Mouse (Mus musculus) forebrain, embryonic 16.5 days (tissue): ENCODE measurements at regions not wholly inside any gene's neighbourhood (a gene's known extent, or its start where the extent isn't known, plus 50 kb on each side); places are given as distances from the start of the nearest gene placed in this dataset.

Source experiments
- ATAC-seq: fragments of 200-750 bp; cut with Nextera tagmentation; 2 replicates; pipeline ENCODE4 v1.8.0; 2017; ENCODE audit warnings: mild to moderate bottlenecking, moderate library complexity
- H3K27ac ChIP-seq: fragments of 300-500 bp; sonication (generic); 2 replicates; pipeline ENCODE4 v1.5.1; 2014; ENCODE audit warnings: low read length, control low read depth
- H3K27me3 ChIP-seq: fragments of 300-500 bp; sonication (generic); replicated peaks from 2 replicates; pipeline ENCODE4 v1.6.1; 2014; ENCODE audit warnings: low read length; ENCODE audit not compliant: control insufficient read depth, insufficient read depth
- H3K36me3 ChIP-seq: fragments of 300-500 bp; sonication (generic); 2 replicates; pipeline ENCODE4 v1.6.1; 2014; ENCODE audit not compliant: control insufficient read depth, insufficient read depth
- H3K4me1 ChIP-seq: fragments of 300-500 bp; sonication (generic); replicated peaks from 2 replicates; pipeline ENCODE4 v1.6.1; 2014; ENCODE audit warnings: low read length; ENCODE audit not compliant: control insufficient read depth, insufficient read depth
- H3K4me2 ChIP-seq: fragments of 300-500 bp; sonication (generic); 2 replicates; pipeline ENCODE4 v1.6.1; 2014; ENCODE audit warnings: mild to moderate bottlenecking, low read length, control low read depth
- H3K4me3 ChIP-seq: fragments of 300-500 bp; sonication (generic); replicated peaks from 2 replicates; pipeline ENCODE4 v1.5.1; 2014; ENCODE audit warnings: mild to moderate bottlenecking, low read length, control low read depth
- H3K9ac ChIP-seq: fragments of 300-500 bp; sonication (generic); replicated peaks from 2 replicates; pipeline ENCODE4 v1.6.1; 2014; ENCODE audit warnings: low read depth, low read length, control low read depth
- H3K9me3 ChIP-seq: fragments of 300-500 bp; sonication (generic); 2 replicates; pipeline ENCODE4 v1.6.1; 2016; ENCODE audit warnings: low read length; ENCODE audit not compliant: control insufficient read depth
- WGBS: fragments of 180-500 bp; shearing (Covaris S2); extraction: QIAGEN DNeasy Blood & Tissue Kit; methylation state at CpG from one replicate; pipeline ENCODE4 v1.1.7; 2014; 5-methylcytosine and 5-hydroxymethylcytosine counted together

GRCm38 (mm10) chr2:101256464-101256863 lies 368.1 kb upstream of the Rag2 start:
- Histone ChIP-seq H3K9me3 (no peaks in the 10 kb centered on the region), H3K4me2 (no peak overlapping the region), H3K9ac (no peak overlapping the region), H3K27me3 (no peaks in the 10 kb centered on the region), H3K4me3 (no peak overlapping the region), H3K4me1 (no peaks in the 10 kb centered on the region), H3K36me3 (no peaks in the 10 kb centered on the region), H3K27ac (no peak overlapping the region)
- no peak for ATAC-seq
- 79% methylated on average over 3 of the region's 3 CpGs for WGBS

GRCm38 (mm10) chr2:101263934-101264333 lies 360.6 kb upstream of the Rag2 start:
- H3K9ac ChIP-seq: no peak overlapping the region
- no peak overlapping the region for H3K4me3 ChIP-seq
- H3K27ac ChIP-seq: no peak overlapping the region
- H3K4me2 ChIP-seq: no peak overlapping the region
- H3K4me1 ChIP-seq: no peaks in the 10 kb centered on the region
- no peak for ATAC-seq
- no peaks in the 10 kb centered on the region for H3K9me3 ChIP-seq
- H3K36me3 ChIP-seq: no peaks in the 10 kb centered on the region
- H3K27me3 ChIP-seq: no peaks in the 10 kb centered on the region
- 84% methylated on average over 4 of the region's 4 CpGs for WGBS

- Histone ChIP-seq H3K36me3 (no peaks in the 10 kb centered on the region), H3K4me3 (no peak overlapping the region), H3K27me3 (no peaks in the 10 kb centered on the region), H3K4me1 (no peaks in the 10 kb centered on the region), H3K9ac (no peak overlapping the region), H3K9me3 (no peaks in the 10 kb centered on the region), H3K27ac (no peak overlapping the region), H3K4me2 (no peak overlapping the region)
- 86% methylated on average over 2 of the region's 2 CpGs for WGBS
- ATAC-seq: no peak
Measured at GRCm38 (mm10) chr2:101266685-101267374, 357.7 kb upstream of the Rag2 start.

- Histone ChIP-seq H3K4me1 (no peaks in the 10 kb centered on the region), H3K4me2 (no peak overlapping the region), H3K27me3 (no peaks in the 10 kb centered on the region), H3K9me3 (no peaks in the 10 kb centered on the region), H3K27ac (no peak overlapping the region), H3K4me3 (no peak overlapping the region), H3K36me3 (no peaks in the 10 kb centered on the region), H3K9ac (no peak overlapping the region)
- WGBS: 83% methylated on average over 3 of the region's 3 CpGs
- ATAC-seq: no peak
Measured at GRCm38 (mm10) chr2:101274045-101274664, 350.4 kb upstream of the Rag2 start.

GRCm38 (mm10) chr2:101284886-101285285 lies 339.6 kb upstream of the Rag2 start:
- Histone ChIP-seq H3K27me3 (no peaks in the 10 kb centered on the region), H3K27ac (no peak overlapping the region), H3K36me3 (no peaks in the 10 kb centered on the region), H3K4me1 (no peaks in the 10 kb centered on the region), H3K4me2 (no peak overlapping the region), H3K9me3 (no peaks in the 10 kb centered on the region), H3K9ac (no peak overlapping the region), H3K4me3 (no peak overlapping the region)
- ATAC-seq: no peak

- H3K4me3 ChIP-seq: no peak overlapping the region
- H3K4me2 ChIP-seq: no peak overlapping the region
- 86% methylated on average over 1 of the region's 1 CpGs for WGBS
- no peak overlapping the region for H3K27ac ChIP-seq
- H3K4me1 ChIP-seq: no peaks in the 10 kb centered on the region
- H3K9me3 ChIP-seq: no peaks in the 10 kb centered on the region
- no peaks in the 10 kb centered on the region for H3K27me3 ChIP-seq
- H3K36me3 ChIP-seq: no peaks in the 10 kb centered on the region
- ATAC-seq: no peak
- no peak overlapping the region for H3K9ac ChIP-seq
Measured at GRCm38 (mm10) chr2:101288119-101288518, 336.4 kb upstream of the Rag2 start.

GRCm38 (mm10) chr2:101289168-101289567 lies 335.4 kb upstream of the Rag2 start:
- WGBS: 42% methylated on average over 2 of the region's 2 CpGs
- no peaks in the 10 kb centered on the region for H3K4me1 ChIP-seq
- no peak for ATAC-seq
- no peaks in the 10 kb centered on the region for H3K27me3 ChIP-seq
- H3K9ac ChIP-seq: no peak overlapping the region
- H3K27ac ChIP-seq: no peak overlapping the region
- no peak overlapping the region for H3K4me3 ChIP-seq
- H3K4me2 ChIP-seq: no peak overlapping the region
- no peaks in the 10 kb centered on the region for H3K36me3 ChIP-seq
- H3K9me3 ChIP-seq: no peaks in the 10 kb centered on the region

- Histone ChIP-seq H3K27ac (no peak overlapping the region), H3K9me3 (no peaks in the 10 kb centered on the region), H3K4me2 (no peak overlapping the region), H3K4me3 (no peak overlapping the region), H3K9ac (no peak overlapping the region), H3K4me1 (peaks cover under 1% of the 10 kb centered on the region), H3K27me3 (no peaks in the 10 kb centered on the region), H3K36me3 (no peaks in the 10 kb centered on the region)
- 95% methylated on average over 4 of the region's 4 CpGs for WGBS
- no peak for ATAC-seq
Measured at GRCm38 (mm10) chr2:101290738-101291137, 333.8 kb upstream of the Rag2 start.

GRCm38 (mm10) chr2:101295678-101296368 lies 328.7 kb upstream of the Rag2 start:
- Histone ChIP-seq H3K9ac (no peak overlapping the region), H3K4me3 (no peak overlapping the region), H3K27ac (peak overlapping the region; percentile 80), H3K4me1 (peaks cover 10% of the 10 kb centered on the region), H3K27me3 (no peaks in the 10 kb centered on the region), H3K36me3 (no peaks in the 10 kb centered on the region), H3K9me3 (no peaks in the 10 kb centered on the region), H3K4me2 (peak overlapping the region; percentile 45)
- peak; percentile 25 for ATAC-seq
- 11% methylated on average over 10 of the region's 10 CpGs for WGBS
